18 mouse cellular contexts compared by ENCODE assay signal in genomic region chr8:122993031-122993430, GRCm38 (mm10). TPM values are rescaled to one million over a fixed set of nuclear protein-coding genes. Genes with fewer than 3 reads are reported as not detected.
A peak's percentile ranks its signal among the peaks of the same experiment; 100 is the strongest.
DNase-seq lines count a peak whose midpoint lies in the region; ATAC-seq and TF ChIP-seq lines count a peak whose summit lies in the region.
"Had no signal": no experiment of that assay in that cellular context is flagged by ENCODE, and none has a peak within 500 bp of the region (broad histone marks: within the 10 kb centered on the region; RNA-seq: fewer than 3 reads in every experiment).

No protein-coding gene starts in this region.

- H3K36me3 ChIP-seq in thymus, adult 2 months (ENCODE audit: control insufficient read depth, insufficient read depth, low read length) = no peaks in the 10 kb centered on the region
- no peaks in the 10 kb centered on the region for H3K36me3 ChIP-seq in intestine, embryonic 16.5 days (ENCODE audit: control insufficient read depth, insufficient read depth, low read length)
- peaks cover 14% of the 10 kb centered on the region for H3K36me3 ChIP-seq in forebrain, embryonic 10.5 days (replicated peaks)
- H3K36me3 ChIP-seq: embryonic facial prominence, embryonic 13.5 days; forebrain, embryonic 15.5 days; heart, embryonic 12.5 days; hindbrain, embryonic 15.5 days had no signal

- ATAC-seq in intestine, embryonic 16.5 days = no peak
- ATAC-seq: forebrain, embryonic 15.5 days had no signal

- H3K4me1 ChIP-seq in thymus, adult 2 months (replicated peaks; ENCODE audit: control insufficient read depth, insufficient read depth, low read length) = peaks cover 43% of the 10 kb centered on the region
- peaks cover 21% of the 10 kb centered on the region for H3K4me1 ChIP-seq in embryonic fibroblast, embryonic 13.5 days (ENCODE audit: control insufficient read depth, insufficient read depth, low read length)
- H3K4me1 ChIP-seq in intestine, embryonic 16.5 days (ENCODE audit: control insufficient read depth, insufficient read depth, low read length) = peaks cover 49% of the 10 kb centered on the region
- H3K4me1 ChIP-seq in olfactory bulb, adult 2 months (ENCODE audit: control insufficient read depth, insufficient read depth, low read length) = peaks cover 7% of the 10 kb centered on the region
- H3K4me1 ChIP-seq in forebrain, embryonic 10.5 days = peaks cover 11% of the 10 kb centered on the region; the same call in 1 of the 2 replicates

- no peaks in the 10 kb centered on the region for H3K9me3 ChIP-seq in intestine, embryonic 16.5 days (ENCODE audit: control insufficient read depth, low read length)
- no peaks in the 10 kb centered on the region for H3K9me3 ChIP-seq in forebrain, embryonic 10.5 days
- H3K9me3 ChIP-seq: embryonic facial prominence, embryonic 13.5 days; forebrain, embryonic 15.5 days; heart, embryonic 12.5 days; hindbrain, embryonic 15.5 days had no signal

- H3K4me2 ChIP-seq in intestine, embryonic 16.5 days (ENCODE audit: low read depth, low read length) = no peak overlapping the region
- H3K4me2 ChIP-seq: embryonic facial prominence, embryonic 13.5 days; forebrain, embryonic 15.5 days; heart, embryonic 12.5 days; hindbrain, embryonic 15.5 days had no signal

- peak overlapping the region; percentile 94 for H3K27ac ChIP-seq in thymus, adult 2 months (ENCODE audit: control insufficient read depth, insufficient read depth, low read length)
- H3K27ac ChIP-seq in embryonic fibroblast, embryonic 13.5 days (ENCODE audit: insufficient read depth, low read length) = peak overlapping the region; percentile 32; the same call in 1 of the 2 replicates
- peak overlapping the region; percentile 65 for H3K27ac ChIP-seq in intestine, embryonic 16.5 days (ENCODE audit: low read length)
- H3K27ac ChIP-seq in olfactory bulb, adult 2 months (ENCODE audit: insufficient read depth, low read depth, low read length) = peak overlapping the region; percentile 41; the same call in 1 of the 2 replicates
- no peak overlapping the region for H3K27ac ChIP-seq in gastrocnemius, adult 2 months
- H3K27ac ChIP-seq in forebrain, embryonic 10.5 days = no peak overlapping the region
- H3K27ac ChIP-seq: embryonic facial prominence, embryonic 13.5 days; forebrain, embryonic 15.5 days; hindbrain, embryonic 15.5 days had no signal

- no peak for TF ChIP-seq CTCF in thymus, adult 2 months (IDR thresholded peaks at IDR 0.05; ENCODE audit: borderline replicate concordance, control insufficient read depth, extremely low read depth, insufficient read depth, low read length, poor library complexity)
- no peak for TF ChIP-seq CTCF in embryonic fibroblast, embryonic 13.5 days (IDR thresholded peaks at IDR 0.05; ENCODE audit: borderline replicate concordance, insufficient read depth, low read length)
- no peak for TF ChIP-seq CTCF in olfactory bulb, adult 2 months (IDR thresholded peaks at IDR 0.05; ENCODE audit: insufficient read depth, low read depth, low read length)
- TF ChIP-seq CTCF in gastrocnemius, adult 2 months (IDR thresholded peaks at IDR 0.05) = no peak

- TF ChIP-seq POLR2A in thymus, adult 2 months (IDR thresholded peaks at IDR 0.05; ENCODE audit: control insufficient read depth, extremely low read depth, insufficient read depth, low read length, poor library complexity) = no peak
- no peak for TF ChIP-seq POLR2A in embryonic fibroblast, embryonic 13.5 days (IDR thresholded peaks at IDR 0.05; ENCODE audit: low read depth, low read length)
- no peak for TF ChIP-seq POLR2A in olfactory bulb, adult 2 months (IDR thresholded peaks at IDR 0.05; ENCODE audit: insufficient read depth, low read depth, low read length)

- no peak overlapping the region for H3K4me3 ChIP-seq in thymus, adult 2 months (ENCODE audit: control insufficient read depth, insufficient read depth, low read length)
- H3K4me3 ChIP-seq in embryonic fibroblast, embryonic 13.5 days (ENCODE audit: insufficient read depth, low read length) = no peak overlapping the region
- no peak overlapping the region for H3K4me3 ChIP-seq in intestine, embryonic 16.5 days (ENCODE audit: low read length)
- H3K4me3 ChIP-seq in olfactory bulb, adult 2 months (ENCODE audit: insufficient read depth, low read depth, low read length) = no peak overlapping the region
- no peak overlapping the region for H3K4me3 ChIP-seq in gastrocnemius, adult 2 months
- H3K4me3 ChIP-seq in forebrain, embryonic 10.5 days = no peak overlapping the region
- H3K4me3 ChIP-seq: embryonic facial prominence, embryonic 13.5 days; erythroblast, embryonic 14.5 days; forebrain, embryonic 15.5 days; heart, embryonic 12.5 days; hindbrain, embryonic 15.5 days had no signal

- no peaks in the 10 kb centered on the region for H3K27me3 ChIP-seq in thymus, adult 2 months (ENCODE audit: control insufficient read depth, insufficient read depth, low read length)
- H3K27me3 ChIP-seq in intestine, embryonic 16.5 days (replicated peaks; ENCODE audit: control insufficient read depth, insufficient read depth, low read length) = no peaks in the 10 kb centered on the region
- H3K27me3 ChIP-seq in forebrain, embryonic 10.5 days (ENCODE audit: poor library complexity, severe bottlenecking) = no peaks in the 10 kb centered on the region
- H3K27me3 ChIP-seq: embryonic facial prominence, embryonic 13.5 days; forebrain, embryonic 15.5 days; heart, embryonic 12.5 days; hindbrain, embryonic 15.5 days had no signal

- intact Hi-C loops in gastrocnemius, adult 2 months (cut with DNase I) = loop anchor here (5.0 kb wide), 1 partner anchor 41 kb away; no protein-coding TSS in a partner anchor

- WGBS in thymus, adult 2 months = 22% methylated on average over 3 of the region's 3 CpGs
- WGBS in intestine, embryonic 16.5 days = 70% methylated on average over 3 of the region's 3 CpGs
- WGBS in olfactory bulb, adult 2 months = 62% methylated on average over 3 of the region's 3 CpGs
- 87% methylated on average over 3 of the region's 3 CpGs for WGBS in forebrain, embryonic 10.5 days

- peak; percentile 45 for DNase-seq in thymus, adult 2 months
- no peak for DNase-seq in thymus, adult 18-20 months
- no peak for DNase-seq in gastrocnemius, adult 2 months
- no peak for DNase-seq in forebrain, embryonic 10.5 days (ENCODE audit: extremely low spot score, low spot score)
- DNase-seq in spleen, adult 18-20 months = no peak
- DNase-seq: adrenal gland, adult 2 months; adrenal gland, postnatal 25 days; cerebellum, adult 8-10 months; cerebellum, postnatal 14 days; gastrocnemius, postnatal 10 days had no signal

- H3K9ac ChIP-seq in intestine, embryonic 16.5 days (ENCODE audit: low read depth, low read length) = no peak overlapping the region
- H3K9ac ChIP-seq: embryonic facial prominence, embryonic 13.5 days; forebrain, embryonic 15.5 days; heart, embryonic 12.5 days; hindbrain, embryonic 15.5 days had no signal

RNA-seq across cellular contexts. Expression of gene Ankrd11, which starts 49.0 kb away (rescaled TPM):
- 118 and 145 TPM in 2 replicates for polyA plus RNA-seq in thymus, adult 2 months (2012; rRNA removed)
- 76.2 and 83.5 TPM in 2 replicates for polyA plus RNA-seq in embryonic fibroblast, embryonic 13.5 days (2011; ENCODE audit: insufficient read length, low read depth, missing spikeins)
- polyA plus RNA-seq in intestine, embryonic 16.5 days (2015; fragmentation: Nextera tagmentation; extraction: Ambion mirVana) = 19.2 and 19.5 TPM in 2 replicates
- polyA plus RNA-seq in olfactory bulb, adult 2 months (2012; ENCODE audit: insufficient read depth, insufficient read length, low replicate concordance, missing spikeins) = 219 and 228 TPM in 2 replicates
- total RNA-seq in gastrocnemius, adult 2 months (2021) = 10 to 100 TPM; 60.3 to 62.1 TPM
- polyA plus RNA-seq in forebrain, embryonic 10.5 days (2016; fragmentation: Nextera tagmentation; extraction: Ambion mirVana) = 33.4 and 33.8 TPM in 2 replicates

Comparison
In these comparisons a context has a peak if more than half of its experiments do, and no peak if none do; other contexts are left out.
1. H3K27ac ChIP-seq: peak in thymus, adult 2 months (single experiment), embryonic fibroblast, embryonic 13.5 days (single experiment), intestine, embryonic 16.5 days (single experiment) and olfactory bulb, adult 2 months (single experiment); none in gastrocnemius, adult 2 months (single experiment) and forebrain, embryonic 10.5 days (single experiment).